Mouse (Mus musculus) intestine, embryonic 16.5 days (tissue): ENCODE results near the gene Rasgrp2. TPM values are rescaled to one million over a fixed set of nuclear protein-coding genes. Genes with fewer than 3 reads are reported as not detected.

Experiments
- ATAC-seq: fragments of 200-750 bp; cut with Nextera tagmentation; 2 replicates; pipeline ENCODE4 v1.8.0; 2017; ENCODE audit warnings: moderate TSS enrichment, moderate library complexity
- H3K27ac ChIP-seq: fragments of 300-500 bp; sonication (generic); 2 replicates; pipeline ENCODE4 v1.5.1; 2014; ENCODE audit warnings: mild to moderate bottlenecking, low read length
- H3K27me3 ChIP-seq: fragments of 300-500 bp; sonication (generic); replicated peaks from 2 replicates; pipeline ENCODE4 v1.6.1; 2014; ENCODE audit warnings: low read length, control low read depth, mixed read lengths; ENCODE audit not compliant: control insufficient read depth, insufficient read depth
- H3K36me3 ChIP-seq: fragments of 300-500 bp; sonication (generic); 2 replicates; pipeline ENCODE4 v1.6.1; 2014; ENCODE audit warnings: low read length, control low read depth; ENCODE audit not compliant: control insufficient read depth, insufficient read depth
- H3K4me1 ChIP-seq: fragments of 300-500 bp; sonication (generic); 2 replicates; pipeline ENCODE4 v1.6.1; 2014; ENCODE audit warnings: low read length, control low read depth, mixed read lengths; ENCODE audit not compliant: control insufficient read depth, insufficient read depth
- H3K4me2 ChIP-seq: fragments of 300-500 bp; sonication (generic); 2 replicates; pipeline ENCODE4 v1.6.1; 2014; ENCODE audit warnings: low read depth, low read length, control low read depth
- H3K4me3 ChIP-seq: fragments of 300-500 bp; sonication (generic); 2 replicates; pipeline ENCODE4 v1.5.1; 2014; ENCODE audit warnings: mild to moderate bottlenecking, low read length
- H3K9ac ChIP-seq: fragments of 300-500 bp; sonication (generic); 2 replicates; pipeline ENCODE4 v1.6.1; 2014; ENCODE audit warnings: low read depth, low read length
- H3K9me3 ChIP-seq: fragments of 300-500 bp; sonication (generic); 2 replicates; pipeline ENCODE4 v1.6.1; 2016; ENCODE audit warnings: low read length, control low read depth; ENCODE audit not compliant: control insufficient read depth
- WGBS: fragments of 180-500 bp; shearing (Covaris S2); extraction: QIAGEN DNeasy Blood & Tissue Kit; methylation state at CpG from one replicate; pipeline ENCODE4 v1.1.7; 2014; 5-methylcytosine and 5-hydroxymethylcytosine counted together
- polyA plus RNA-seq: library from polyadenylated mRNA; unstranded; fragments of >200 nt; fragmentation: Nextera tagmentation; extraction: Ambion mirVana; gene quantifications from 2 replicates; pipeline ENCODE4 v1.2.1, GENCODE M21; 2015

Rasgrp2 gene
- polyA plus RNA-seq, result 41.8 and 47.0 TPM in 2 replicates

DNA sequence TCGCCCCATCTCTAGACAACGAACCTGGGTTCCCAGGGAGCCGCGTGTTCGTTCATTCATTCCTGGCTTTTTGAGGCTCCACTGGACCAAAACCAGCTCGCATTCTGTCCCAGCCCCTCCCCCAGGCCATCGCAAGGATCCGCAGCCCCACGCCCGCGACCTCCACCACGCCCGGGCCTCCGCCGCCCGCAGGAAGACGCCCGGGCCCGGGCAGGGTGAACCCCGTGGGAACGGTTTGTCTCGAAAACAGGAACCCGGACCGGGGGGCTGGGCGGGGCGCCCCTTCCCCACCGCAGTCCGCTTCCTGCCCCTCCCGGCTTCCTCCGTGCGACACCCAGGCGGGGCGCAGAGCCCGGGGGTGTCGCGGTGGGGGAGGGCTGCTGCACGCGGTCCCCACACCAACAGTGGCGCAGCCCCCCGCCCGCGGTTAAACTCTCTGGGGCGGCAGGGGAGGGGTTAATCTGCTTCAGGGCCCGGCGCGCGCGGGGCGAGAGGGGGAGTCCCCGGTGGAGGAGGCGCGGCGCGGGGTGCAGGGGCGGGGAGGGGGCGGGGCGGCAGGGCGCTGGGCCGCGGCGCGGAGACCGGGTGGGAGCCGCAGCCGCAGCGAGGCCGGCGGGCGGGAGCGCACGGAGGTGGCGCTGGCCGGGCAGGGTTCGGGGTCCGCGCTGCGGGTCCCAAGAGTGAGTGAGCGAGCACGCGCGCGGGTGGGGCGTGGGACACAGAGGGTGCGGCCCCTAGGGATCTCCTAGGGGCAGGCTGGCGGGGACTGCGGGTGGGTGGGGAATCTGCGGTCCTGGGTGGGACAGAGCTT lies at the start of gene Rasgrp2:
Gene Rasgrp2, plus strand, starts transcription at position 56 of the 811 bp plus-strand sequence.
- Histone ChIP-seq H3K4me1 (peaks cover 28% of the 10 kb centered on the region), H3K4me3 (peak within 1 kb of the TSS; percentile 71), H3K36me3 (no peaks in the 10 kb centered on the region), H3K9me3 (no peaks in the 10 kb centered on the region), H3K9ac (peak within 1 kb of the TSS; percentile 72), H3K27me3 (peaks cover 25% of the 10 kb centered on the region), H3K27ac (peak within 1 kb of the TSS; percentile 57), H3K4me2 (peak within 1 kb of the TSS; percentile 100)
- ATAC-seq, result peak; percentile 38; the same call in 1 of the 2 replicates
- under 1% methylated on average over 65 of the region's 87 CpGs for WGBS

DNA sequence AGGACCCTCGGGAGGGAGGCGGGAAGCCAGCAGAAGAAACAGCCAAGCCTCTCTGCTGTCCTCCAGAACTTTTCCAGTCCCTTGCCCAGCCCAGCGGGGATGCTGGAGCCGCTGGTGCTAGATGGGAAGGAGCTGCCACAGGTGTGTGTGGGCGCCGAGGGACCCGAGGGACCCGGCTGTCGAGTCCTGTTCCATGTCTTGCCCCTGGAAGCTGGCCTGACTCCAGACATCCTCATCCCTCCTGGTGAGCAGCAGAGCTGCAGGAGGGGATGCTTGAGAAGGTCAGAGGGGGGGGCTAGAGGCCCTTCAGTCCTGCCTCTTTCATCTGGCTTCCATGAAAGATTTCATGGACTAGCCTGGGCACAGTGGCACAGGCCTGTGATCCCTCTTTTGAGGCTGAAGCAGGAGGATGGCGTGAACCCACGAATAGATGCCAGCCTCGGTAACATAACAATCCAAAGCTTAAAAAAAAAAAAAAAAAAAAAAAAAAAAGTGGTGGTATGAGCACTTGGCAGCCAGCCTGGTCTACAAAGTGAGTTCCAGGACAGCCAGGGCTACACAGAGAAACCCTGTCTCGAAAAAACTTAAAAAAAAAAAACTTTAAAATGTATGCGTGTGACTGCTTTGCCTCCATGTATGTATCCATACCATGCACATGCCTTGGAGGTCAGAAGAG lies 47.6 kb upstream of the Rasgrp2 start:
- WGBS, result 70% methylated on average over 14 of the region's 14 CpGs
- no peak for ATAC-seq
- H3K4me2 ChIP-seq, result no peak overlapping the region
- H3K9me3 ChIP-seq, result no peaks in the 10 kb centered on the region
- no peak overlapping the region for H3K9ac ChIP-seq
- H3K4me3 ChIP-seq, result no peak overlapping the region
- H3K4me1 ChIP-seq, result no peaks in the 10 kb centered on the region; the same call in 1 of the 2 replicates
- no peaks in the 10 kb centered on the region for H3K36me3 ChIP-seq
- H3K27me3 ChIP-seq, result no peaks in the 10 kb centered on the region
- no peak overlapping the region for H3K27ac ChIP-seq

DNA sequence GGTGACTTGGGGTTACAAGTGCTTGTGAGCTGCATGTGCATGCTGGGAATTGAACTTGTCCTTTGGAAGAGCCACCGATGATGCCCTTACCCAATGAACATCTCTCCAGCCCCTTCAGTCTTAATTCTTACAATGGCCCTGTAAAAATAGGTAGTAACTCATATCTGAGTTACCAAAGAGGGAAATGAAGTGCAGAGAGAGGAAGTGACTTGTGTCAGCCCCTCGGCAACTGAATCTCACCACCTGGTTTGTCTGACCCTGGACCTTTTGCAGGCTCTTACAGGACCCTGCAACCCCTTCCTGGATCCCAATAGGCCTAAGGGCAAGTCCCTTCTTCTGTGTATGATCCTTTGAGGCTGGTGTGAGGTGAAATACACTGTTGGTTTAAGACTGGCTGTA lies 47.0 kb upstream of the Rasgrp2 start:
- H3K4me3 ChIP-seq, result no peak overlapping the region
- no peak overlapping the region for H3K4me2 ChIP-seq
- H3K27ac ChIP-seq, result no peak overlapping the region
- no peaks in the 10 kb centered on the region for H3K36me3 ChIP-seq
- H3K9ac ChIP-seq, result no peak overlapping the region
- H3K27me3 ChIP-seq, result no peaks in the 10 kb centered on the region
- no peaks in the 10 kb centered on the region; the same call in 1 of the 2 replicates for H3K4me1 ChIP-seq
- no peak for ATAC-seq
- 88% methylated on average over 2 of the region's 2 CpGs for WGBS
- no peaks in the 10 kb centered on the region for H3K9me3 ChIP-seq

DNA sequence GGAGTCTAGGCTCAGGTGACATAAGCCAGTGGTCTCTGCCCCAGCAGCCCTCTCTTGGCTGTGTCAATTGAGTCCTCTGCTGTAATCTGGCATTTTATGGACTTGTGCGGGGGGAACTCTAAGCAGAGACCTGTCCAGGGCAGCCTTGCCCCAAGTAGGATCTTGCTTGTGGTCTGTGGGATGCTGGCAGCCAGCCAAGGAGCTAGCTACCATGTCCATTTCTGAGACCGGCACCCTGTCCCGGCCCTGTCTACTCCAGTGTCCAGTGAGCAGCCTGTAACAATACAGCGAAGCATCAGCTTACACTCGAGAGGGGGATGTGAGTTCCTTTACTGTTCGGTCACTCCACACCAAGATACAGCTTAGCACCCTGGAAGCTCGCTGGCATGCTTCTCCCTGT lies 45.1 kb upstream of the Rasgrp2 start:
- Histone ChIP-seq H3K9me3 (no peaks in the 10 kb centered on the region), H3K4me2 (no peak overlapping the region), H3K4me1 (no peaks in the 10 kb centered on the region; the same call in 1 of the 2 replicates), H3K36me3 (no peaks in the 10 kb centered on the region), H3K27me3 (no peaks in the 10 kb centered on the region), H3K4me3 (no peak overlapping the region), H3K9ac (no peak overlapping the region), H3K27ac (no peak overlapping the region)
- ATAC-seq, result no peak
- WGBS, result 88% methylated on average over 7 of the region's 7 CpGs

DNA sequence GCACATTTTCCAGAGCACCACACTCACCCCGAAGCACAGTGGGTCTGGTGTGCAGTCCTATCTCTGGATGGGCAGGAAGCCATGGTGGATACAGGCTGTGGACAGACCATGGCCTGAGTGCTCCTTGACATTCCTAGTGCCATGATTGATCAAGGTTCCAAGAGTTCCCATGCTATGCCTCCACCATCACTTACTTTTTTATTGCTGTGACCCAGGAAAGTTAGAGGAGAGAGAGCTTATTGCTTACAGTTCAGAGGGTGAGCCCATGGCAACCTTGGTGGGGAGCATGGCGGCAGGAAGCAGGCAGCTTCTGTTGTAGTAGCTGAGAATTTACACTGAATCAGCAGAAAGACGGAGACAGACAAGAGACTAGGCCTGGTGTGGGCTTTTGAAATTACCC lies 37.8 kb upstream of the Rasgrp2 start:
- Histone ChIP-seq H3K27me3 (no peaks in the 10 kb centered on the region), H3K4me2 (no peak overlapping the region), H3K36me3 (peaks cover 6% of the 10 kb centered on the region), H3K9me3 (no peaks in the 10 kb centered on the region), H3K4me1 (peaks cover 14% of the 10 kb centered on the region), H3K27ac (no peak overlapping the region), H3K4me3 (no peak overlapping the region), H3K9ac (no peak overlapping the region)
- no peak for ATAC-seq
- WGBS, result 95% methylated on average over 3 of the region's 3 CpGs

DNA sequence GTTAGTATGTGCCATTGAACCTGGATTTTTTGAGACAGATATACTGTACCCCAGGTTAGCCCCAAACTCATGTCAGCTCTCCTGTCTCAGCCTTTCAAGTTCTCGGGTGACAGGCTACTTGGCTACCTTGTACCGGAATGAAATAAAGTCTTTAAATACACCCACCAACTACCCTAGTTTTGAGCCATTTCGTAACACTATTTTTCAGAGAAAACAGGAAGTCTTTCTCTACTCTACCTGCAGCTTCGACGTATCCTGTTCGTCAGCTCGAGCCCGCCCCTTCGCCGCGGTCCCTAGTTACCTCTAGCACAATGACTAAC lies 36.1 kb upstream of the Rasgrp2 start:
- 1% methylated on average over 11 of the region's 11 CpGs for WGBS
- ATAC-seq, result peak; percentile 91
- H3K9ac ChIP-seq, result peak overlapping the region; percentile 53
- peaks cover 18% of the 10 kb centered on the region for H3K4me1 ChIP-seq
- H3K27ac ChIP-seq, result peak overlapping the region; percentile 67
- H3K36me3 ChIP-seq, result peaks cover 11% of the 10 kb centered on the region
- H3K4me2 ChIP-seq, result peak overlapping the region; percentile 49
- no peaks in the 10 kb centered on the region for H3K9me3 ChIP-seq
- H3K4me3 ChIP-seq, result peak overlapping the region; percentile 98
- H3K27me3 ChIP-seq, result no peaks in the 10 kb centered on the region

DNA sequence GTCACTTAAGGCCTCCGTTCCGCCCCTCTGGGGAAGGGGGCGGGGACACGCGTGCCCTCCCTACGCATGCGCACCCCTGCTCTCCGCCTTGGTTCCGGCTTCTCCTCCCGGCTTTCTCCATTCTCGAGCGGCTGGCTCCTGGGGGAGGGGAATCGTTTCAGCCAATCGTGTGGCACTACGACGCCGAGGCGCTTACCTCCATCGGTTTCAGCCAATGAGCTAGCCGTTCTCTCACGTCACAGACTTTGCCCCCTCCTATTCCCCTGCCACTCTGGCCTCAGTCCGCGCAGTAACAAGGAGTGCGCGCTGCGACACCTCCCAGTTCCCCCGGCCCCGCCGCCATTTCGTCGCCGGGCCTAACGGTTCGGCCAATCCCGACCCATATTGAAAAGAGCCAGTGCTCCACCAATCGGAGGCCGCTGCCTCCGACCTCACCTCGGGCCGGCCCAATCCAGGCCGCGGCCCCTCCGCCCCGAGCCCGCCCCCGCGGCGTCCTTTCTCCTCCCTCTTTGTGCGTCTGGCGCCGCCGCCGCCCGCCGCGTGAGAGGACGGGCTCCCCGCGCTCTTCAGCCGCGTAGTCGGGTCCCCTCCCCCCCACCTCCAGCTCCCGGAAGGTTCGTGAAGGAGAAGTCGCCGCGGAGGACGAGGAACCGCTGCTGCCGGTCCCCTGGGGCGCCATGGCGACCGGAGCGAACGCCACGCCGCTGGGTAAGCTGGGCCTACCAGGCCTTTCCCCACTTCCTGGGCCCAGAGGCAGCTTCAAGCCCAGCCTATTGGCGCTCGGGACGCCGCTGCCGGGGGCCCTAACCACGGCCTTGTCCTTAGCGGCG lies 35.5 kb upstream of the Rasgrp2 start, which contains the start of gene Sf1:
Gene Sf1, plus strand, starts transcription at position 280 of the 830 bp plus-strand sequence.
- peak; percentile 98 for ATAC-seq
- Histone ChIP-seq H3K27me3 (no peaks in the 10 kb centered on the region), H3K36me3 (peaks cover 11% of the 10 kb centered on the region), H3K27ac (peak within 1 kb of the TSS; percentile 100), H3K4me1 (peaks cover 18% of the 10 kb centered on the region), H3K9me3 (no peaks in the 10 kb centered on the region), H3K4me3 (peak within 1 kb of the TSS; percentile 98), H3K9ac (peak within 1 kb of the TSS; percentile 99), H3K4me2 (peak within 1 kb of the TSS; percentile 65)
- under 1% methylated on average over 85 of the region's 85 CpGs for WGBS

DNA sequence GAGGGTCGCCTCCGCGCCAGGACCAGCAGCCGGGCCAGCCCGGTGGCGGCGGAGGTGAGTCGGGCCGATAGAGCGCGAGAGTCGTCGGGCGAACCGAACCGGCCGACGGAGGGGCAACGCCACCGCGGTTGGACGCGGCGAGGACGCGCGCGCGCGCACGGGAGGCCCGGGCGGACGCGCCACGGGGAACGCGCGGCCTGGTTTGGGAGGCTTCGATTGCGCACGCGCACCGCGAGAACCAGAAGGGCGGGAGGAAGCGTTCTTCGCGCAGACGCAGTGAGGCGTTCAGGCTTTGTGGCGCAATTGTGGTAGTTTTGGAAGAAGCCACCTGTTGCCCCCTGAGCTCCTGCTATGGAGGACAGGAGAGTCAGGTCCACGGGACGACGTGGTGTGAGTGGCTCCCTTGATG lies 34.8 kb upstream of the Rasgrp2 start:
- H3K4me1 ChIP-seq, result peaks cover 18% of the 10 kb centered on the region
- under 1% methylated on average over 55 of the region's 55 CpGs for WGBS
- H3K36me3 ChIP-seq, result peaks cover 11% of the 10 kb centered on the region
- H3K4me2 ChIP-seq, result peak overlapping the region; percentile 65
- ATAC-seq, result 0 out of 2 replicates have a peak, but pooled peaks have one; percentile 1
- no peaks in the 10 kb centered on the region for H3K9me3 ChIP-seq
- H3K9ac ChIP-seq, result peak overlapping the region; percentile 99
- H3K4me3 ChIP-seq, result peak overlapping the region; percentile 98
- no peaks in the 10 kb centered on the region for H3K27me3 ChIP-seq
- H3K27ac ChIP-seq, result peak overlapping the region; percentile 100

DNA sequence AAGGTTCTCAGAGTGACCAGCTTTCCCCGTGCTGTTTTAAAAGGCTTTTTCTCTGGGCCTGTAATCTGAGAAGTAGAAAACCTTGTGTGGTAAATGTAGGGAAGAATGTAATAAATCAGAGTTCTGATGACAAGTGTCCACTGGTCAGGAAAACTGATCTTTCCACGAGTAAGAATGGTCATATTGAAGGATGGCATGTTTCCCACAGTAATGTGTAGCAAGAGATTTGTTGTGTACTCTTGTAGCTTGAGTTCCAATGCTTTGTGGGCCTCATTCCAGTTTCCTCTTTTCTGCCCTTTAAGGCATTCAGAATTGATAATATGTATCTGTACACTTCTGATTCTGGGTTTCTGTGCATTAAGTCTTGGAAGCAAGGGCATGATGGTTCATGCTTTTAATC lies 34.3 kb upstream of the Rasgrp2 start:
- Histone ChIP-seq H3K36me3 (peaks cover 11% of the 10 kb centered on the region), H3K27me3 (no peaks in the 10 kb centered on the region), H3K9me3 (no peaks in the 10 kb centered on the region), H3K4me3 (peak overlapping the region; percentile 98), H3K4me1 (peaks cover 18% of the 10 kb centered on the region), H3K27ac (no peak overlapping the region), H3K4me2 (peak overlapping the region; percentile 65), H3K9ac (peak overlapping the region; percentile 99)
- WGBS, result 3% methylated on average over 2 of the region's 2 CpGs
- ATAC-seq, result no peak
